Mouse (Mus musculus) thymus, adult 2 months (tissue): ENCODE measurements at regions not wholly inside any gene's neighbourhood (a gene's known extent, or its start where the extent isn't known, plus 50 kb on each side); places are given as distances from the start of the nearest gene placed in this dataset.

Experiments used
- CTCF ChIP-seq: fragments of 200-500 bp; IDR thresholded peaks from 2 replicates; pipeline ENCODE4 v1.5.1; 2012; ENCODE audit warnings: mild to moderate bottlenecking, control low read depth, low read length, moderate library complexity, borderline replicate concordance; ENCODE audit not compliant: control insufficient read depth, poor library complexity, insufficient read depth; ENCODE audit errors: extremely low read depth
- POLR2A ChIP-seq: fragments of 200-500 bp; IDR thresholded peaks from 2 replicates; pipeline ENCODE4 v1.6.1; 2012; ENCODE audit warnings: mild to moderate bottlenecking, low read length, control low read depth, moderate library complexity; ENCODE audit not compliant: control insufficient read depth, poor library complexity, insufficient read depth; ENCODE audit errors: extremely low read depth

DNA sequence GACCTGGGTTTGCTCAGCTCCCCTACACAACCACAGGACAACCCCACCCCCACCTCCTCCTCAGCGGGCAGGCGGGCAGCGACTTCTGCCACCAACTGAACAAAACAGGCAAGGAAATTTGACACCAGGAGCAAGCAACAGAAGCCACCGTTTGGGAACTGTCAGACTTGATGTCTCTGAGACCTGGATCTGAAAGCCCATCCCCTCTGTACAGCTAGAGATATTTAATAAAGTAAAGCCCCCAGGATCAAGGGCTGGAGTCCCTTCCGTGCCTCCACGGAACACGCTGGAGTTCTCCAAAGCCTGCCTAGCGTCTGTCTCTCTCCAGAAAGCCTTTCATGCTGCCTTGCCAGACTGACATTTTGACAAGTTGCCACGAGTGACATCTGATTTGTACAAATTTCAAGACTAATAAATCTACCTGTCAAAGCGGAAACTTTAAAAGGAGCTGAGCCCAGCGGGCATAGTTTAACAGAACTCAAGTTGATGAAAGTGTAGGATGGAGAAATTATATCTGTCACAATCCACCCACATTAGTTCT lies 168.9 kb upstream of the Zfp703 start:
- no peak for TF ChIP-seq CTCF
- TF ChIP-seq POLR2A, result no peak
